Mouse (Mus musculus): Measurements from ENCODE around the gene Isoc2a. TPM values are rescaled to one million over a fixed set of nuclear protein-coding genes. Genes with fewer than 3 reads are reported as not detected.
"Not testable (repeated sequence)": the region's sequence is repeated elsewhere in the genome, so short reads cannot be mapped to it uniquely, and the experiment has no call there.

Gene Isoc2a
- total and polyA plus RNA-seq, 2 experiments = 63.5 to 110 TPM

DNA sequence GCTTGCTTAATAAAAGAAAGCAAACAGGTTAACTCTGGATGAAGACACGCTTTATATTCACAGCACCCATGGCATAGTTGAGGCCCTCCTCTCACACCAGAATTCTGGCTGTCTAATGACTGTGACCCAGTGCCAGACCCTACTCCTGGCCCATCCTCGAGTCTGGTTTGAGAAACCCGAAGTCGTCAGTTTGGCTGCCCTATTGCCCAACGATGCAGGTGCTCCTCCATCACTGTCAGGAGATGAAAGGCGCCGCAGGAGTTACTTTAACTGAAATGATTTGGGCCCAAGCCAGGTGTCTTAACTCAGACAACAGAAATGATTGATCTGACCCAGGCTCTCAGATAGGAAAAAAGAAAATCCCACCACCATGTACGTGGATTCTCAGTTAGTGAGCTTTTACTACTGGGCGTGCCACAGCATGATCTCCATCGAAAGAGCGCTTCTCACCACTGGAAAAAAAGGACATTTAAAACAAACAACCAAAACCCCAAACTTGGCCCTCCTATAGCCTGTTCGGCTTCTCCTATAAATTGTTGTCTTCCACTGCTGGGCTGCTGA lies 17.5 kb upstream of the Isoc2a start:
- peak overlapping the region; percentile 63; the same call in 1 of the 2 replicates for H3K27ac ChIP-seq (replicated peaks; ENCODE audit: insufficient read depth, low read depth, low read length)
- H3K36me3 ChIP-seq (ENCODE audit: control insufficient read depth, insufficient read depth, low read length) = no peaks in the 10 kb centered on the region
- no peak overlapping the region; the same call in 1 of the 2 replicates for H3K9ac ChIP-seq (ENCODE audit: low read depth, low read length)
- H3K79me2 ChIP-seq (ENCODE audit: control insufficient read depth, insufficient read depth, low read length) = no peaks in the 10 kb centered on the region
- DNase-seq (ENCODE audit: extremely low read depth, low read depth, low spot score) = peak; percentile 66
- no peak for TF ChIP-seq POLR2A (IDR thresholded peaks at IDR 0.05; ENCODE audit: extremely low read depth, insufficient read depth, low read length)
- TF ChIP-seq CTCF (IDR thresholded peaks at IDR 0.05; ENCODE audit: low read depth, low read length) = no peak
- H3K27me3 ChIP-seq (ENCODE audit: control insufficient read depth, insufficient read depth, low read length) = no peaks in the 10 kb centered on the region
- 43% methylated on average over 12 of the region's 12 CpGs for WGBS
- H3K4me1 ChIP-seq (ENCODE audit: control insufficient read depth, insufficient read depth, low read length) = peaks cover 22% of the 10 kb centered on the region
- no peak overlapping the region for H3K4me3 ChIP-seq (ENCODE audit: insufficient read depth, low read depth, low read length)

DNA sequence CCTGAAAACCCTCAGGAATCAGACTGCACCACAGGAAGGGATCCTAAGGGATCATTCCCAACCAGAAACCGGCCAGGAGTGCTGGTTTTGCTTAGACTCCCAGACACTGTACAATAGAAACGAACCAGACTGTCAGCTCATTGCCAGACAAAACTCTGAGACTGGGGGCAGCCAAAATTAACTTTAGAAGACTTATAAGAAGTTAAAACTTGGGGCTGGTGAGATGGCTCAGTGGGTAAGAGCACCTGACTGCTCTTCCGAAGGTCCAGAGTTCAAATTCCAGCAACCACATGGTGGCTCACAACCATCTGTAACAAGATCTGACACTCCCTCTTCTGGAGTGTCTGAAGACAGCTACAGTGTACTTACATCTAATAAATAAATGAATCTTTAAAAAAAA lies 16.0 kb upstream of the Isoc2a start:
- Histone ChIP-seq H3K27ac (replicated peaks; ENCODE audit: insufficient read depth, low read depth, low read length) (peak overlapping the region; percentile 45; the same call in 1 of the 2 replicates), H3K4me1 (ENCODE audit: control insufficient read depth, insufficient read depth, low read length) (peaks cover 25% of the 10 kb centered on the region)
- H3K36me3 ChIP-seq (ENCODE audit: control insufficient read depth, insufficient read depth, low read length); H3K4me3 ChIP-seq (ENCODE audit: insufficient read depth, low read depth, low read length); H3K9ac ChIP-seq (ENCODE audit: low read depth, low read length); H3K79me2 ChIP-seq (ENCODE audit: control insufficient read depth, insufficient read depth, low read length); DNase-seq (ENCODE audit: extremely low read depth, low read depth, low spot score); H3K27me3 ChIP-seq (ENCODE audit: control insufficient read depth, insufficient read depth, low read length): not testable (repeated sequence)
- WGBS = 64% methylated on average over 3 of the region's 3 CpGs

DNA sequence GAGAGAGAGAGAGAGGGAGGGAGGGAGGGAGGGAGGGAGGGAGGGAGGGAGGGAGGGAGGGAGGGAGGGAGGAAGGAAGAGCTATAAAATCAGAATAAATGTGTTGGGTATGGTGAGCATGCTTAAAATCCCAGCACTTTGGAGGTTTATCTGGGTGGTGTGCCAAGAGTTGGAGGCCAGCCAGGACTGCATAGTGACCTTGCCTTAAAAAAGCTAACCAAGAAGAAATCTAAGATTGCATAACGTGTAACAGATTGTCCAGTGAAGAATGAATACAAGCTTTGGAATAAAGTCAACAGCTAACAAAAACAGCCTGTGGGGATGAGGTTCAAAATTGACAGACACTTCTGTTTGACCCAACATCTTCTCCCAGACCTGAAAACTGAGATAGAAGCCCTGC lies 13.9 kb upstream of the Isoc2a start:
- TF ChIP-seq POLR2A (IDR thresholded peaks at IDR 0.05; ENCODE audit: extremely low read depth, insufficient read depth, low read length) = no peak
- TF ChIP-seq CTCF (IDR thresholded peaks at IDR 0.05; ENCODE audit: low read depth, low read length) = no peak
- Histone ChIP-seq H3K27me3 (ENCODE audit: control insufficient read depth, insufficient read depth, low read length) (no peaks in the 10 kb centered on the region), H3K9ac (ENCODE audit: low read depth, low read length) (peak overlapping the region; percentile 22; the same call in 1 of the 2 replicates), H3K4me3 (ENCODE audit: insufficient read depth, low read depth, low read length) (no peak overlapping the region), H3K36me3 (ENCODE audit: control insufficient read depth, insufficient read depth, low read length) (no peaks in the 10 kb centered on the region), H3K27ac (replicated peaks; ENCODE audit: insufficient read depth, low read depth, low read length) (peak overlapping the region; percentile 89), H3K4me1 (ENCODE audit: control insufficient read depth, insufficient read depth, low read length) (peaks cover 21% of the 10 kb centered on the region), H3K79me2 (ENCODE audit: control insufficient read depth, insufficient read depth, low read length) (no peaks in the 10 kb centered on the region)
- DNase-seq (ENCODE audit: extremely low read depth, low read depth, low spot score) = peak; percentile 94
- WGBS = 0% methylated on average over 1 of the region's 1 CpGs

DNA sequence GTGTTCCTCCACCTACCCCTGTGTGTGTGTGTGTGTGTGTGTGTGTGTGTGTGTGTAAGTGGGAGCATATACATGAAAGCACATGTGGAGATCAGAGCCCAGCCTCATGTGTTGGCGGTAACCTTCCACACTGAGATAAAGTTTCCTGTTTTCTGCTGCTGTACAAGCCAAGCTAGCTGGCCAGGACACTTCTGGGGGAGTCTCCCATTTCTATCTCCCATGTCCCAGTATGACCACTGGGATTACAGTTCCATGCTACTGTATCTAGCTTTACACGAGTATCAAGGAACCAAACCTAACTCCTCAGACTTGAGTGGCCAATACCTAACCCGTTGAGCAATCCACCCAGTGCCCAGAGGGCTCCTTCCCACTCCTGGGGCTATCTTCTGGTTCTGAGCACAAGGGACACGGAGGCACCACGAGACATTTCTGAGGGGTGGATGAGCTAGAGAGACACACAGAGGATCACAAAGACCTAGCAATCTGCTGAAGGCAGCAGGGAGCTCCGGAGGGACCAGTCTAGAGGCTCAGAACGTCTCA lies 13.3 kb upstream of the Isoc2a start:
- H3K9ac ChIP-seq (ENCODE audit: low read depth, low read length) = peak overlapping the region; percentile 22; the same call in 1 of the 2 replicates
- no peaks in the 10 kb centered on the region for H3K79me2 ChIP-seq (ENCODE audit: control insufficient read depth, insufficient read depth, low read length)
- no peaks in the 10 kb centered on the region for H3K27me3 ChIP-seq (ENCODE audit: control insufficient read depth, insufficient read depth, low read length)
- peaks cover 21% of the 10 kb centered on the region for H3K4me1 ChIP-seq (ENCODE audit: control insufficient read depth, insufficient read depth, low read length)
- WGBS = 69% methylated on average over 7 of the region's 7 CpGs
- H3K36me3 ChIP-seq (ENCODE audit: control insufficient read depth, insufficient read depth, low read length) = no peaks in the 10 kb centered on the region
- no peak for TF ChIP-seq POLR2A (IDR thresholded peaks at IDR 0.05; ENCODE audit: extremely low read depth, insufficient read depth, low read length)
- TF ChIP-seq CTCF (IDR thresholded peaks at IDR 0.05; ENCODE audit: low read depth, low read length) = no peak
- H3K27ac ChIP-seq (replicated peaks; ENCODE audit: insufficient read depth, low read depth, low read length) = peak overlapping the region; percentile 89
- no peak overlapping the region for H3K4me3 ChIP-seq (ENCODE audit: insufficient read depth, low read depth, low read length)
- DNase-seq (ENCODE audit: extremely low read depth, low read depth, low spot score) = no peak

- Histone ChIP-seq H3K9ac (ENCODE audit: low read depth, low read length) (no peak overlapping the region), H3K36me3 (ENCODE audit: control insufficient read depth, insufficient read depth, low read length) (no peaks in the 10 kb centered on the region), H3K27me3 (ENCODE audit: control insufficient read depth, insufficient read depth, low read length) (no peaks in the 10 kb centered on the region), H3K4me3 (ENCODE audit: insufficient read depth, low read depth, low read length) (no peak overlapping the region), H3K79me2 (ENCODE audit: control insufficient read depth, insufficient read depth, low read length) (no peaks in the 10 kb centered on the region), H3K4me1 (ENCODE audit: control insufficient read depth, insufficient read depth, low read length) (peaks cover 19% of the 10 kb centered on the region), H3K27ac (replicated peaks; ENCODE audit: insufficient read depth, low read depth, low read length) (peak overlapping the region; percentile 89)
- peak; percentile 50 for DNase-seq (ENCODE audit: extremely low read depth, low read depth, low spot score)
- TF ChIP-seq CTCF (IDR thresholded peaks at IDR 0.05; ENCODE audit: low read depth, low read length) = no peak
- TF ChIP-seq POLR2A (IDR thresholded peaks at IDR 0.05; ENCODE audit: extremely low read depth, insufficient read depth, low read length) = no peak
- WGBS = 29% methylated on average over 5 of the region's 5 CpGs
Observed at GRCm38 (mm10) chr7:4864130-4864845, 12.7 kb upstream of the Isoc2a start.

GRCm38 (mm10) chr7:4865090-4865489 lies 11.9 kb upstream of the Isoc2a start:
- peak; percentile 68 for DNase-seq (ENCODE audit: extremely low read depth, low read depth, low spot score)
- H3K9ac ChIP-seq (ENCODE audit: low read depth, low read length) = peak overlapping the region; percentile 85
- WGBS = 51% methylated on average over 5 of the region's 5 CpGs
- H3K4me1 ChIP-seq (ENCODE audit: control insufficient read depth, insufficient read depth, low read length) = peaks cover 15% of the 10 kb centered on the region
- no peaks in the 10 kb centered on the region for H3K27me3 ChIP-seq (ENCODE audit: control insufficient read depth, insufficient read depth, low read length)
- no peaks in the 10 kb centered on the region for H3K79me2 ChIP-seq (ENCODE audit: control insufficient read depth, insufficient read depth, low read length)
- H3K36me3 ChIP-seq (ENCODE audit: control insufficient read depth, insufficient read depth, low read length) = no peaks in the 10 kb centered on the region
- peak overlapping the region; percentile 96 for H3K27ac ChIP-seq (replicated peaks; ENCODE audit: insufficient read depth, low read depth, low read length)
- TF ChIP-seq POLR2A (IDR thresholded peaks at IDR 0.05; ENCODE audit: extremely low read depth, insufficient read depth, low read length) (no peak), CTCF (IDR thresholded peaks at IDR 0.05; ENCODE audit: low read depth, low read length) (peak; percentile 68)
- H3K4me3 ChIP-seq (ENCODE audit: insufficient read depth, low read depth, low read length) = peak overlapping the region; percentile 61

Measured in liver, adult 2 months (tissue).